Mouse (Mus musculus): ENCODE results near the gene Dus4l. TPM values are rescaled to one million over a fixed set of nuclear protein-coding genes. Genes with fewer than 3 reads are reported as not detected.
A peak's percentile ranks its signal among the peaks of the same experiment; 100 is the strongest.

Dus4l gene
- polyA plus RNA-seq (2015; fragmentation: Nextera tagmentation; extraction: Ambion mirVana) = 3.8 and 4.8 TPM in 2 replicates

GRCm38 (mm10) chr12:31654197-31654964 lies at the start of gene Dus4l, which contains the start of gene Cog5:
Gene Dus4l, minus strand, starts transcription at chr12:31654826.
Gene Cog5, plus strand, starts transcription at chr12:31654869.
- ATAC-seq (peak; percentile 98), DNase-seq (peak; percentile 97)
- H3K4me3 ChIP-seq (ENCODE audit: low read depth, low read length) = peak within 1 kb of the TSS; percentile 73
- H3K4me1 ChIP-seq (ENCODE audit: insufficient read depth) = peaks cover 7% of the 10 kb centered on the region
- no peaks in the 10 kb centered on the region for H3K9me3 ChIP-seq (ENCODE audit: low read length)
- H3K27me3 ChIP-seq (ENCODE audit: insufficient read depth, low read length) = no peaks in the 10 kb centered on the region
- H3K27ac ChIP-seq (ENCODE audit: low read depth) = peak within 1 kb of the TSS; percentile 72
- H3K36me3 ChIP-seq (replicated peaks; ENCODE audit: insufficient read depth, low read length) = 0 out of 2 replicates have a peak, but pooled peaks cover 1% of the 10 kb centered on the region
- H3K9ac ChIP-seq (replicated peaks) = peak within 1 kb of the TSS; percentile 81
- WGBS (ENCODE audit: insufficient replicate concordance) = under 1% methylated on average over 47 of the region's 47 CpGs
- H3K4me2 ChIP-seq (ENCODE audit: low read depth, low read length) = peak within 1 kb of the TSS; percentile 73
- peak; percentile 39; the same call in 1 of the 2 replicates for TF ChIP-seq EP300 (IDR thresholded peaks at IDR 0.05; ENCODE audit: low read depth)
- TF ChIP-seq CTCF (IDR thresholded peaks at IDR 0.05; ENCODE audit: low read depth) = no peak

- WGBS (ENCODE audit: insufficient replicate concordance) = 80% methylated on average over 6 of the region's 6 CpGs
- H3K9ac ChIP-seq (replicated peaks) = no peak overlapping the region
Observed at GRCm38 (mm10) chr12:31703904-31704303, 49.3 kb upstream of the Dus4l start.

GRCm38 (mm10) chr12:31701411-31701810 lies 46.8 kb upstream of the Dus4l start:
- H3K4me2 ChIP-seq (ENCODE audit: low read depth, low read length) = no peak overlapping the region
- H3K27ac ChIP-seq (ENCODE audit: low read depth) = no peak overlapping the region
- H3K27me3 ChIP-seq (ENCODE audit: insufficient read depth, low read length) = no peaks in the 10 kb centered on the region
- ATAC-seq (no peak), DNase-seq (no peak)
- 0 out of 2 replicates have a peak, but pooled peaks cover 3% of the 10 kb centered on the region for H3K9me3 ChIP-seq (ENCODE audit: low read length)
- TF ChIP-seq CTCF (IDR thresholded peaks at IDR 0.05; ENCODE audit: low read depth) (no peak), EP300 (IDR thresholded peaks at IDR 0.05; ENCODE audit: low read depth) (no peak)
- H3K4me1 ChIP-seq (ENCODE audit: insufficient read depth) = no peaks in the 10 kb centered on the region
- WGBS (ENCODE audit: insufficient replicate concordance) = 85% methylated on average over 5 of the region's 5 CpGs
- H3K9ac ChIP-seq (replicated peaks) = no peak overlapping the region
- no peaks in the 10 kb centered on the region for H3K36me3 ChIP-seq (replicated peaks; ENCODE audit: insufficient read depth, low read length)
- H3K4me3 ChIP-seq (ENCODE audit: low read depth, low read length) = no peak overlapping the region

More at GRCm38 (mm10) chr12:31703904-31704303, 49.3 kb upstream of the Dus4l start:
- Histone ChIP-seq H3K4me1 (ENCODE audit: insufficient read depth) (no peaks in the 10 kb centered on the region), H3K4me3 (ENCODE audit: low read depth, low read length) (no peak overlapping the region), H3K27ac (ENCODE audit: low read depth) (no peak overlapping the region), H3K4me2 (ENCODE audit: low read depth, low read length) (no peak overlapping the region), H3K36me3 (replicated peaks; ENCODE audit: insufficient read depth, low read length) (no peaks in the 10 kb centered on the region), H3K9me3 (ENCODE audit: low read length) (no peaks in the 10 kb centered on the region), H3K27me3 (ENCODE audit: insufficient read depth, low read length) (no peaks in the 10 kb centered on the region)
- no peak for DNase-seq
- TF ChIP-seq CTCF (IDR thresholded peaks at IDR 0.05; ENCODE audit: low read depth) = peak; percentile 20
- TF ChIP-seq EP300 (IDR thresholded peaks at IDR 0.05; ENCODE audit: low read depth) = no peak
- ATAC-seq = no peak

GRCm38 (mm10) chr12:31700623-31701347 lies 46.2 kb upstream of the Dus4l start:
- Histone ChIP-seq H3K4me3 (ENCODE audit: low read depth, low read length) (no peak overlapping the region), H3K9ac (replicated peaks) (no peak overlapping the region), H3K36me3 (replicated peaks; ENCODE audit: insufficient read depth, low read length) (no peaks in the 10 kb centered on the region), H3K4me1 (ENCODE audit: insufficient read depth) (no peaks in the 10 kb centered on the region), H3K9me3 (ENCODE audit: low read length) (0 out of 2 replicates have a peak, but pooled peaks cover 3% of the 10 kb centered on the region), H3K27me3 (ENCODE audit: insufficient read depth, low read length) (no peaks in the 10 kb centered on the region), H3K4me2 (ENCODE audit: low read depth, low read length) (no peak overlapping the region), H3K27ac (ENCODE audit: low read depth) (no peak overlapping the region)
- WGBS (ENCODE audit: insufficient replicate concordance) = 81% methylated on average over 5 of the region's 5 CpGs
- DNase-seq = no peak
- no peak for ATAC-seq
- TF ChIP-seq EP300 (IDR thresholded peaks at IDR 0.05; ENCODE audit: low read depth) = no peak
- no peak for TF ChIP-seq CTCF (IDR thresholded peaks at IDR 0.05; ENCODE audit: low read depth)

GRCm38 (mm10) chr12:31693278-31693677 lies 38.7 kb upstream of the Dus4l start:
- Histone ChIP-seq H3K4me1 (ENCODE audit: insufficient read depth) (no peaks in the 10 kb centered on the region), H3K27me3 (ENCODE audit: insufficient read depth, low read length) (no peaks in the 10 kb centered on the region), H3K27ac (ENCODE audit: low read depth) (no peak overlapping the region), H3K9ac (replicated peaks) (no peak overlapping the region), H3K9me3 (ENCODE audit: low read length) (0 out of 2 replicates have a peak, but pooled peaks cover 3% of the 10 kb centered on the region), H3K36me3 (replicated peaks; ENCODE audit: insufficient read depth, low read length) (no peaks in the 10 kb centered on the region), H3K4me3 (ENCODE audit: low read depth, low read length) (no peak overlapping the region), H3K4me2 (ENCODE audit: low read depth, low read length) (no peak overlapping the region)
- TF ChIP-seq EP300 (IDR thresholded peaks at IDR 0.05; ENCODE audit: low read depth) (peak; percentile 72), CTCF (IDR thresholded peaks at IDR 0.05; ENCODE audit: low read depth) (no peak)
- ATAC-seq (no peak), DNase-seq (no peak)
- 55% methylated on average over 1 of the region's 1 CpGs for WGBS (ENCODE audit: insufficient replicate concordance)

- H3K27ac ChIP-seq (ENCODE audit: low read depth) = no peak overlapping the region
- H3K4me1 ChIP-seq (ENCODE audit: insufficient read depth) = no peaks in the 10 kb centered on the region
- peaks cover 3% of the 10 kb centered on the region for H3K36me3 ChIP-seq (replicated peaks; ENCODE audit: insufficient read depth, low read length)
- no peak for ATAC-seq
- H3K4me2 ChIP-seq (ENCODE audit: low read depth, low read length) = no peak overlapping the region
- H3K4me3 ChIP-seq (ENCODE audit: low read depth, low read length) = no peak overlapping the region
- no peak for TF ChIP-seq EP300 (IDR thresholded peaks at IDR 0.05; ENCODE audit: low read depth)
- no peak for TF ChIP-seq CTCF (IDR thresholded peaks at IDR 0.05; ENCODE audit: low read depth)
- WGBS (ENCODE audit: insufficient replicate concordance) = 85% methylated on average over 3 of the region's 3 CpGs
- H3K27me3 ChIP-seq (ENCODE audit: insufficient read depth, low read length) = no peaks in the 10 kb centered on the region
- no peaks in the 10 kb centered on the region for H3K9me3 ChIP-seq (ENCODE audit: low read length)
- no peak for DNase-seq
- H3K9ac ChIP-seq (replicated peaks) = no peak overlapping the region
Observed at GRCm38 (mm10) chr12:31686679-31687078, 32.1 kb upstream of the Dus4l start.
